Mouse (Mus musculus) embryonic fibroblast, embryonic 13.5 days (primary cell): ENCODE measurements around the gene Nans.

ENCODE experiments used
- CTCF ChIP-seq: IDR thresholded peaks from 2 replicates; pipeline ENCODE4 v1.5.1; 2011; ENCODE audit warnings: mild to moderate bottlenecking, control low read depth, low read length, moderate library complexity, borderline replicate concordance; ENCODE audit not compliant: insufficient read depth
- POLR2A ChIP-seq: IDR thresholded peaks from 2 replicates; pipeline ENCODE4 v1.6.1; 2011; ENCODE audit warnings: low read depth, mild to moderate bottlenecking, control low read depth, low read length, moderate library complexity

GRCm38 (mm10) chr4:46503881-46504280, 14.8 kb downstream of the Nans start:
- TF ChIP-seq POLR2A (no peak), CTCF (no peak)
